Mouse (Mus musculus) embryonic fibroblast, embryonic 13.5 days (primary cell): ENCODE data around the gene Slc25a28. TPM values are rescaled to one million over a fixed set of nuclear protein-coding genes. Genes with fewer than 3 reads are reported as not detected.
A peak's percentile ranks its signal among the peaks of the same experiment; 100 is the strongest.

Source experiments
- H3K27ac ChIP-seq: 2 replicates; pipeline ENCODE4 v1.5.1; 2012; ENCODE audit warnings: low read length, control low read depth, inconsistent platforms; ENCODE audit not compliant: insufficient read depth
- H3K4me1 ChIP-seq: 2 replicates; pipeline ENCODE4 v1.6.1; 2011; ENCODE audit warnings: low read length; ENCODE audit not compliant: control insufficient read depth, insufficient read depth
- H3K4me3 ChIP-seq: 2 replicates; pipeline ENCODE4 v1.5.1; 2011; ENCODE audit warnings: mild to moderate bottlenecking, control low read depth, low read length; ENCODE audit not compliant: insufficient read depth
- CTCF ChIP-seq: IDR thresholded peaks from 2 replicates; pipeline ENCODE4 v1.5.1; 2011; ENCODE audit warnings: mild to moderate bottlenecking, control low read depth, low read length, moderate library complexity, borderline replicate concordance; ENCODE audit not compliant: insufficient read depth
- POLR2A ChIP-seq: IDR thresholded peaks from 2 replicates; pipeline ENCODE4 v1.6.1; 2011; ENCODE audit warnings: low read depth, mild to moderate bottlenecking, control low read depth, low read length, moderate library complexity
- polyA plus RNA-seq: library from polyadenylated mRNA; stranded (reverse); fragments of >200 nt; gene quantifications from 2 replicates; pipeline ENCODE4 v1.2.4, GENCODE M21; 2011; ENCODE audit warnings: low read depth; ENCODE audit not compliant: missing spikeins, insufficient read length

The Slc25a28 gene
- polyA plus RNA-seq, 1 experiment: 16.0 TPM

DNA sequence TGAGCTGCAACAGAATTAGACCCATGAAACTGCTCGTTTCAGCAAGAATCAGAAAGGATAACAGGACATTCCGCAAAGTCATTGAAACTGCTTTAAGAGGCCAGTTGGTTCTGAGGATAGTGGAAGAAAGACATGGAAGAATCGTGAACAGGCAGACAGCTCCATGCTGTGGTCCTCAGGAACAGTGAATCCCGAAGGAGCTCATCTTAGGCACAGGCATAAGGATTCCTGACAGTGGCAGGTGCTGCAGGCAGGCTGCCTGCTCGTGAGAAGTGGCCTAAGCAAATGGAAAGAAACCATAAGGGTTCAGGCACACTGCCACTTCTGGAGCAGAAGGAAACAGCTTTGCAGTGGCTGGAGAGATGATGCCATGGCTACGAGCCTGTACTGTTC, 25.1 kb upstream of the Slc25a28 start:
- H3K27ac ChIP-seq: no peak overlapping the region
- no peak for TF ChIP-seq POLR2A
- TF ChIP-seq CTCF: no peak
- peaks cover 8% of the 10 kb centered on the region for H3K4me1 ChIP-seq
- H3K4me3 ChIP-seq: no peak overlapping the region

GRCm38 (mm10) chr19:43699021-43699762, 24.5 kb upstream of the Slc25a28 start:
- TF ChIP-seq POLR2A (no peak), CTCF (no peak)
- Histone ChIP-seq H3K4me1 (peaks cover 10% of the 10 kb centered on the region), H3K4me3 (no peak overlapping the region), H3K27ac (no peak overlapping the region; the same call in 1 of the 2 replicates)

DNA sequence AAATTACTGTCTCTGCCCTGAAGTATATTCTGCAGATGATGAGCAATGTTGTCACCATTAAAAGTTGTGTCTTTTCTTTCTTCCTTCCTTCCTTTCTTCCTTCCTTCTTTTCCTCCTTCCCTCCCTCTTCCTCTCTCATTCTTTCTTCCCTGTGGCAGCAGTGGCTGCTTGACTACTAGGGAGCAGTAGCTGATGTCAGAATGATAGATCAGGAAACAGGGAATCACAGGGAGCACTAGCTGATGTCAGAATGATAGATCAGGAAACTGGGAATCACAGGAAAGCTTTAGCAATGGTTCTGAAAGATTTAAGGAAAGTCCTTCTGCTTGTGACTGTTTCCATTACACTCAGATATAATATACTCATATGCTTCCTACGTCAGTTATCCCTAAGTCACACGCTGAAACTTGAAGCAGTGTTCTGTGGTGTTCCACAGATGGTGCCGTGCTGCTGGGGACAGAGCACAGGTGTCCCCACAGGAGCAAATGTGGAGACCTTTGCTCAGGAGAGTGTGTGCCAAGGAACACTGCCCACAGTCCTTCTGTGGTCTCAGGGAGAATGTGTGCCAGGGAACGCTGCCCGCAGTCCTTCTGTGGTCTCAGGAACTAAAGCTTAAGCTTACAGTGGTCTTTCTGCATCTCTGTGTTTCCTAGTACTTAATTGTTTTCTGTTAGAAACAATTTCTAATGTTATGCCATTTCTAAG, 23.1 kb upstream of the Slc25a28 start:
- TF ChIP-seq POLR2A: no peak
- no peak for TF ChIP-seq CTCF
- Histone ChIP-seq H3K4me1 (peaks cover 11% of the 10 kb centered on the region), H3K27ac (no peak overlapping the region), H3K4me3 (no peak overlapping the region)

DNA sequence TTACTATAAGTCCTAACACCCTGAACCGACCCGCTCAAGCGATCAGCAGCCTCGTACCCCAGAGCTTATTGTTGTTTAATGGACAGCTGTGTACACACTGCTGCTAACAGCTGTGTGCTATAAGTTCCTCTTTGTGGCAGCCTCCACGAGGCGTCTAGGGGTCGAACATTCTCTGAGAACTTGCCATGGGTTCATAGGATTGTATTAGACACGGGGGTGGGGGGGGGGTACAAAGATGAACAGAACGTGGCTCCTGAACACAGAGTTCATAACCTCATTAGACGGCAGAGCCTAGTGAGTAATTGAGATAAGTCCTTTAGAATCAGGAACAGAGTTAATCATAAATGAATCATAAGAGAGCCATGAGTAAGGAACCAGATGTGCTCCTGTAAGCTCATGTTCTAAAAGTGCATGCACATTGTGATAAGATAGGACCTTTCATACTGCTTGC, 20.9 kb upstream of the Slc25a28 start:
- Histone ChIP-seq H3K4me3 (no peak overlapping the region), H3K27ac (peak overlapping the region; percentile 46; the same call in 1 of the 2 replicates), H3K4me1 (peaks cover 13% of the 10 kb centered on the region)
- no peak for TF ChIP-seq POLR2A
- no peak for TF ChIP-seq CTCF

- no peak overlapping the region for H3K27ac ChIP-seq
- no peak for TF ChIP-seq POLR2A
- TF ChIP-seq CTCF: no peak
These were observed 18.1 kb upstream of the Slc25a28 start for GRCm38 (mm10) chr19:43692815-43693214.

DNA sequence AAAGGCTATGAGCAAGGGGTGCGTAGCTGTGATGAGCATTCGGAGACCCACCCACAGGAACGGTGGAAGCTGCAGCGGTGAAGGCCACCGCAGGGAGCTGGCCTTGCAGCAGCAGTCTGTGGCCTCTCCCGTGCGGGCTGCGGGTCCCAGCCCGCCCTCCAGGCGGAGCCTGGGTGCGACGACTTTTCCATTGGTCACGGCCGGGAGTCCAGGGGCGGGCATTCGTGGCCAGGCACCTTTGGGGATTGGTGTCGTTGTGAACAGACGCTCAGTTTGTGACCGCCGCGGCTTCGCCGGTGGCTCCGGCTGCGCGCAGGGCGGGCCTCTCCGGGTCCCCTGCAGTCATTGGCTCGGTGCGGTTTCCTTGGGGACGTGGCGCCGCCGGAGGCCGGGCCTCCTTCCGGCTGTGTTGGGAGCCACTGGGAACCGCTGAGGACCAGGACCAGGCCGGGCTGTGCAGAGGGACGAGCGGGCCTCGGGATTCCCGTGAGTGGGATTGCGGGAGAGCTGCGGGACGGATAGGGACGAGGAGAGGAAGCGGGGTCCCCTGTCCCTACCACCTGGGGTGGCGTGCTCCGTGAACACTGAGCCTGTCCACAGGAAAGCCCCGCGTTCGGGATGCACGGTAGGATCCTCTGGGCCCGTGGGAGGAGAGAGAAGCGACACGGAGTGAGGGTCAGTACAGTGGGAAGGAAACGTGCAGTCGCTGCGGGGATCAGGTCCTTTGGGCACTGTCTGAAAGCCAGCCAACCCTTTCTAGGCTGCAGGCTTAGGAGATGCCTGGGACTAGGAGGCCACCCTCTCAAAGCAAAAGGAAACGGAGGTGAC, 15.0 kb upstream of the Slc25a28 start, which contains the start of gene Entpd7:
TSS of gene Entpd7 (plus strand) at position 254 of the 828 bp plus-strand sequence.
- Histone ChIP-seq H3K27ac (peak within 1 kb of the TSS; percentile 6), H3K4me3 (peak within 1 kb of the TSS; percentile 84), H3K4me1 (peaks cover 5% of the 10 kb centered on the region; the same call in 1 of the 2 replicates)
- TF ChIP-seq CTCF (no peak), POLR2A (peak; percentile 98)

More at GRCm38 (mm10) chr19:43692815-43693214, 18.1 kb upstream of the Slc25a28 start:
- H3K4me3 ChIP-seq: no peak overlapping the region
- peaks cover 13% of the 10 kb centered on the region; the same call in 1 of the 2 replicates for H3K4me1 ChIP-seq

GRCm38 (mm10) chr19:43681541-43681940, 6.9 kb upstream of the Slc25a28 start:
- no peak for TF ChIP-seq CTCF
- TF ChIP-seq POLR2A: no peak

GRCm38 (mm10) chr19:43679474-43679981, 4.8 kb upstream of the Slc25a28 start:
- TF ChIP-seq CTCF: no peak
- TF ChIP-seq POLR2A: no peak
- no peak overlapping the region for H3K4me3 ChIP-seq
- no peaks in the 10 kb centered on the region for H3K4me1 ChIP-seq
- H3K27ac ChIP-seq: no peak overlapping the region

More at GRCm38 (mm10) chr19:43681541-43681940, 6.9 kb upstream of the Slc25a28 start:
- Histone ChIP-seq H3K4me3 (no peak overlapping the region), H3K4me1 (no peaks in the 10 kb centered on the region), H3K27ac (no peak overlapping the region)

DNA sequence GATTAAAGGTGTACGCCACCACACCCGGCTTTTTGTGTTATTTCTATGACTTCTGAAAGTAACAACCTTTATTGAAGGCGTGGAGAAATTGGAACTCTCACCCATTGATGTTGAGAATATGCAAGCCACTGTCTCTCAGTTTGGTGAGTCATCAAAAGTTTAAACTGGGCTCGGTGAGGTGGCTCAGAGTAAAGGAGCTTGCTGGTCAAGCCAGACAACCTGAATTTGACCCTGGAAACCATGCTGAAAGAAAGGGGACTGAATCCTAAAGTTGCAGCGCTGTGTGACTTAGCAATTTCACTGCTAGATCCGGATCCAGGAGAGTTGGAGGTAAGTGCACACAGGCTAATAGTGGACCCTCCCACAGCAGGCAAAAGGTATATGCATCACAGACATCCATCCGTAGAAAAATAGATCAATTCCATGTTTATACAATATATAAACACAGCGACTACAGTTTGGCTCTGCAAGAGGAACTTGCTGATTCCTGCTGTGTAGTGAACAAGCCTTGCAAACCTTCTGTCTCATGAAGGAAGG, 3.9 kb upstream of the Slc25a28 start:
- H3K27ac ChIP-seq: no peak overlapping the region
- no peaks in the 10 kb centered on the region for H3K4me1 ChIP-seq
- no peak overlapping the region for H3K4me3 ChIP-seq
- TF ChIP-seq POLR2A: no peak
- TF ChIP-seq CTCF: no peak
